Mouse (Mus musculus): ENCODE results near the gene Vamp1. TPM values are rescaled to one million over a fixed set of nuclear protein-coding genes. Genes with fewer than 3 reads are reported as not detected.

Vamp1 gene
- polyA plus RNA-seq, 1 experiment: 1.4 TPM

GRCm38 (mm10) chr6:125294049-125294448 is 78.7 kb downstream of the Vamp1 start:
- Histone ChIP-seq H3K4me1 (no peaks in the 10 kb centered on the region), H3K27me3 (replicated peaks) (peaks cover 40% of the 10 kb centered on the region), H3K4me3 (replicated peaks) (no peak overlapping the region), H3K36me3 (replicated peaks; ENCODE audit: low read length) (no peaks in the 10 kb centered on the region), H3K9me3 (peaks cover 30% of the 10 kb centered on the region)
- no peak for TF ChIP-seq GATA1 (IDR thresholded peaks at IDR 0.05; ENCODE audit: borderline replicate concordance, low read length)
- no peak for TF ChIP-seq FLI1 (IDR thresholded peaks at IDR 0.05; ENCODE audit: low read length)

Other genes starting within 250 kb of the Vamp1 start
- gene Pianp, start 218.9 kb upstream of the Vamp1 start, polyA plus RNA-seq (2012; ENCODE audit: insufficient read depth, low replicate concordance): 2.5 and 7.7 TPM in 2 replicates
- gene Zfp384, start 206.4 kb upstream of the Vamp1 start, polyA plus RNA-seq (2012; ENCODE audit: insufficient read depth, low replicate concordance): 21.5 and 67.6 TPM in 2 replicates
- gene Ing4, start 175.8 kb upstream of the Vamp1 start, polyA plus RNA-seq (2012; ENCODE audit: insufficient read depth, low replicate concordance): 16.8 and 17.7 TPM in 2 replicates
- gene Acrbp, start 165.9 kb upstream of the Vamp1 start, polyA plus RNA-seq (2012; ENCODE audit: insufficient read depth, low replicate concordance): 8.7 and 11.3 TPM in 2 replicates
- 0.62 TPM in 1 of 2 replicates, not detected in the other for gene Lpar5, start 147.6 kb upstream of the Vamp1 start, polyA plus RNA-seq (2012; ENCODE audit: insufficient read depth, low replicate concordance)
- 41.8 and 90.6 TPM in 2 replicates for gene Chd4, start 119.6 kb upstream of the Vamp1 start, polyA plus RNA-seq (2012; ENCODE audit: insufficient read depth, low replicate concordance)
- gene Nop2, start 83.6 kb upstream of the Vamp1 start, polyA plus RNA-seq (2012; ENCODE audit: insufficient read depth, low replicate concordance): 18.4 and 24.5 TPM in 2 replicates
- 20.6 and 36.4 TPM in 2 replicates for gene Iffo1, start 70.3 kb upstream of the Vamp1 start, polyA plus RNA-seq (2012; ENCODE audit: insufficient read depth, low replicate concordance)
- gene Gapdh, start 49.1 kb upstream of the Vamp1 start, polyA plus RNA-seq (2012; ENCODE audit: insufficient read depth, low replicate concordance): 5,967 and 19,384 TPM in 2 replicates
- 92.0 and 141 TPM in 2 replicates for gene Ncapd2, start 23.9 kb upstream of the Vamp1 start, polyA plus RNA-seq (2012; ENCODE audit: insufficient read depth, low replicate concordance)
- gene Mrpl51, start 23.8 kb upstream of the Vamp1 start, polyA plus RNA-seq (2012; ENCODE audit: insufficient read depth, low replicate concordance): 68.3 and 124 TPM in 2 replicates
- gene Tapbpl, start 16.3 kb downstream of the Vamp1 start, polyA plus RNA-seq (2012; ENCODE audit: insufficient read depth, low replicate concordance): 4.5 and 6.0 TPM in 2 replicates
- gene Cd27, start 21.5 kb downstream of the Vamp1 start, polyA plus RNA-seq (2012; ENCODE audit: insufficient read depth, low replicate concordance): 1.3 TPM in 1 of 2 replicates, not detected in the other
- gene Tuba3a, start 70.5 kb downstream of the Vamp1 start, polyA plus RNA-seq (2012; ENCODE audit: insufficient read depth, low replicate concordance): not detected in 2 replicates
- gene Ltbr, start 98.3 kb downstream of the Vamp1 start, polyA plus RNA-seq (2012; ENCODE audit: insufficient read depth, low replicate concordance): 41.9 and 48.8 TPM in 2 replicates
- gene Scnn1a, start 105.1 kb downstream of the Vamp1 start, polyA plus RNA-seq (2012; ENCODE audit: insufficient read depth, low replicate concordance): 0.39 TPM in 1 of 2 replicates, not detected in the other
- gene Tnfrsf1a, start 133.8 kb downstream of the Vamp1 start, polyA plus RNA-seq (2012; ENCODE audit: insufficient read depth, low replicate concordance): 10.1 and 63.6 TPM in 2 replicates
- gene Plekhg6, start 165.2 kb downstream of the Vamp1 start, polyA plus RNA-seq (2012; ENCODE audit: insufficient read depth, low replicate concordance): 0.39 TPM in 1 of 2 replicates, not detected in the other